14 mouse cellular contexts compared by ENCODE assay signal in genomic region chr10:108504925-108505324, GRCm38 (mm10).
DNase-seq lines count a peak whose midpoint lies in the region; ATAC-seq lines count a peak whose summit lies in the region.
"Had no signal": no experiment of that assay in that cellular context is flagged by ENCODE, and none has a peak within 500 bp of the region (broad histone marks: within the 10 kb centered on the region; RNA-seq: fewer than 3 reads in every experiment).

No protein-coding gene starts in this region.

- no peak overlapping the region for H3K4me3 ChIP-seq in hindbrain, embryonic 11.5 days (ENCODE audit: low read depth, low read length)
- no peak overlapping the region for H3K4me3 ChIP-seq in hindbrain, embryonic 14.5 days (replicated peaks; ENCODE audit: low read length)
- H3K4me3 ChIP-seq: forebrain, embryonic 12.5 days; hindbrain, embryonic 15.5 days; megakaryocyte, embryonic 14.5 days; neural tube, embryonic 15.5 days had no signal

- peak; percentile 49; the same call in 1 of the 2 replicates for ATAC-seq in hindbrain, embryonic 11.5 days (ENCODE audit: low FRiP score)
- no peak for ATAC-seq in hindbrain, embryonic 14.5 days (ENCODE audit: low FRiP score)
- ATAC-seq in erythroid progenitor cell, adult 5-6 weeks (replicated peaks; ENCODE audit: low FRiP score, poor library complexity, severe bottlenecking) = no peak

- no peaks in the 10 kb centered on the region for H3K9me3 ChIP-seq in hindbrain, embryonic 11.5 days (ENCODE audit: control insufficient read depth, low read length)
- H3K9me3 ChIP-seq in hindbrain, embryonic 14.5 days (ENCODE audit: control insufficient read depth, low read length) = no peaks in the 10 kb centered on the region
- H3K9me3 ChIP-seq: forebrain, embryonic 12.5 days; hindbrain, embryonic 15.5 days; neural tube, embryonic 15.5 days had no signal

- H3K27ac ChIP-seq in hindbrain, embryonic 11.5 days (ENCODE audit: low read depth, low read length) = no peak overlapping the region
- no peak overlapping the region for H3K27ac ChIP-seq in hindbrain, embryonic 14.5 days
- H3K27ac ChIP-seq: forebrain, embryonic 12.5 days; hindbrain, embryonic 15.5 days had no signal

- DNase-seq in hindbrain, embryonic 11.5 days (ENCODE audit: low spot score) = no peak
- DNase-seq in hindbrain, embryonic 14.5 days (ENCODE audit: low spot score) = no peak
- DNase-seq in urinary bladder, postnatal 25 days (ENCODE audit: low spot score) = peak; percentile 16
- no peak for DNase-seq in urinary bladder, postnatal 10 days (ENCODE audit: low spot score)
- DNase-seq in kidney, postnatal 36 days = peak; percentile 26 to 32
- no peak for DNase-seq in gastrocnemius, postnatal 25 days
- DNase-seq in right cerebral cortex, adult 18-20 months = no peak
- DNase-seq: cerebellum, postnatal 25 days; gastrocnemius, postnatal 36 days had no signal

- H3K4me2 ChIP-seq in hindbrain, embryonic 11.5 days (replicated peaks; ENCODE audit: low read depth, low read length) = no peak overlapping the region
- no peak overlapping the region for H3K4me2 ChIP-seq in hindbrain, embryonic 14.5 days (replicated peaks)
- H3K4me2 ChIP-seq: forebrain, embryonic 12.5 days; hindbrain, embryonic 15.5 days; neural tube, embryonic 15.5 days had no signal

- no peak overlapping the region for H3K9ac ChIP-seq in hindbrain, embryonic 11.5 days (ENCODE audit: low read depth, low read length)
- H3K9ac ChIP-seq in hindbrain, embryonic 14.5 days = no peak overlapping the region
- H3K9ac ChIP-seq: forebrain, embryonic 12.5 days; hindbrain, embryonic 15.5 days; neural tube, embryonic 15.5 days had no signal

- H3K36me3 ChIP-seq in hindbrain, embryonic 11.5 days (ENCODE audit: control insufficient read depth, insufficient read depth, low read length) = no peaks in the 10 kb centered on the region
- H3K36me3 ChIP-seq in hindbrain, embryonic 14.5 days (replicated peaks; ENCODE audit: control insufficient read depth, insufficient read depth) = no peaks in the 10 kb centered on the region; the same call in 1 of the 2 replicates
- H3K36me3 ChIP-seq: forebrain, embryonic 12.5 days; hindbrain, embryonic 15.5 days had no signal

- 69% methylated on average over 7 of the region's 7 CpGs for WGBS in hindbrain, embryonic 11.5 days
- WGBS in hindbrain, embryonic 14.5 days = 63% methylated on average over 7 of the region's 7 CpGs

- H3K27me3 ChIP-seq in hindbrain, embryonic 11.5 days (ENCODE audit: control insufficient read depth, insufficient read depth, low read length) = no peaks in the 10 kb centered on the region
- H3K27me3 ChIP-seq in hindbrain, embryonic 14.5 days (ENCODE audit: control insufficient read depth, insufficient read depth, low read length) = no peaks in the 10 kb centered on the region
- H3K27me3 ChIP-seq: forebrain, embryonic 12.5 days; hindbrain, embryonic 15.5 days; megakaryocyte, embryonic 14.5 days; neural tube, embryonic 15.5 days had no signal

- H3K4me1 ChIP-seq in hindbrain, embryonic 11.5 days (replicated peaks; ENCODE audit: control insufficient read depth, insufficient read depth, low read length) = no peaks in the 10 kb centered on the region
- no peaks in the 10 kb centered on the region; the same call in 1 of the 2 replicates for H3K4me1 ChIP-seq in hindbrain, embryonic 14.5 days (replicated peaks; ENCODE audit: control insufficient read depth, insufficient read depth, low read length)
- H3K4me1 ChIP-seq: megakaryocyte, embryonic 14.5 days had no signal

Comparison
In these comparisons a context has a peak if more than half of its experiments do, and no peak if none do; other contexts are left out.
1. DNase-seq: peak in urinary bladder, postnatal 25 days (single experiment) and kidney, postnatal 36 days (2 of 2); none in hindbrain, embryonic 11.5 days (single experiment), hindbrain, embryonic 14.5 days (single experiment), urinary bladder, postnatal 10 days (single experiment), gastrocnemius, postnatal 25 days (single experiment) and right cerebral cortex, adult 18-20 months (single experiment).